Mouse (Mus musculus): ENCODE results near the gene Cox6b2. TPM values are rescaled to one million over a fixed set of nuclear protein-coding genes. Genes with fewer than 3 reads are reported as not detected.
"Not testable (repeated sequence)": the region's sequence is repeated elsewhere in the genome, so short reads cannot be mapped to it uniquely, and the experiment has no call there.

The Cox6b2 gene
- polyA plus RNA-seq (2011; ENCODE audit: insufficient read depth, insufficient read length, low read depth, missing spikeins), result 319 and 368 TPM in 2 replicates

DNA sequence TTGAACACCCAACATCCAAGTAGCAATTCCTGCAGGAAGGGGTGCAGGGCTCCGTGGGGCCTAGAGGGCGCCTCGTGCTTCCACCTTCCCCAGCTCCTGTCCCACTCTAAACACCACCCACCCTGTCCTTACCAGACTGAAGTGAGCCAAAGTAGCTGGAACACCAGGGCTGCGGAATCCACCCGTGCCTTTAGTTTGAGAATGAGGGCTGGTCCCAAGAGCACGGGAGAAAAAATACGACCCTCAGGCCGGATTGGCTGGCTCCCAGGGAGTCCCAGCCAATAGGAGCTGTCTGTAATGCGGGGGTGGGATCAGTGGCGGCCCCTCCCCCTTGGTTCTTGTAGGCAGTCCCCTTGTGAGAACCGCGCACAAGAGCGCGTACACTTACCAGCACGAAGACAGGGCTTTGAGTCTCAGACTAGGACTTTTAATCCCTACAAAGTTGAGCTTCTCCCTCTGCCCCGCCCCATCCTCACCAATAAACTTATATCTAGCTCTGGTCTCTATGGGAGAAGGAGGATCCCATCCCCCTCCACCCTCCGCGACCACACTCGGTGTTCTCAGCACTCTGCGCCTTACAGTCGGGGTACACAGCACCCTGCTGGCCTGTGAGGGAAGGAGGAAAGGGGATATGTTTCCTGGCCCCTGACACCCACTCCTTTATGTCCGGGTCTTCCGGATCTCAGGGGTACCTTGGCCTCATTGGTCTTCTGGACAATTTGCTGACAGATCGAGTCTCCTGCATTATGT lies at the start of gene Cox6b2:
Gene Cox6b2, minus strand, starts transcription at position 274 of the 750 bp plus-strand sequence.
- TF ChIP-seq POLR2A (IDR thresholded peaks at IDR 0.05; ENCODE audit: insufficient read depth, low read length), result peak; percentile 99
- TF ChIP-seq EP300 (IDR thresholded peaks at IDR 0.05; ENCODE audit: insufficient read depth, low read depth, low read length), result no peak
- no peaks in the 10 kb centered on the region for H3K4me1 ChIP-seq (ENCODE audit: control insufficient read depth, insufficient read depth, low read length)
- peak within 1 kb of the TSS; percentile 92 for H3K27ac ChIP-seq (ENCODE audit: insufficient read depth, low read length)

GRCm38 (mm10) chr7:4802247-4802646 lies 49.4 kb upstream of the Cox6b2 start:
- Histone ChIP-seq H3K4me3 (ENCODE audit: low read depth, low read length) (no peak overlapping the region), H3K9ac (ENCODE audit: low read depth, poor library complexity, severe bottlenecking) (no peak overlapping the region), H3K9me3 (replicated peaks; ENCODE audit: control insufficient read depth, insufficient read depth, low read length, poor library complexity, severe bottlenecking) (no peaks in the 10 kb centered on the region), H3K27me3 (ENCODE audit: control insufficient read depth, insufficient read depth, low read length, poor library complexity, severe bottlenecking) (no peaks in the 10 kb centered on the region), H3K4me1 (ENCODE audit: control insufficient read depth, insufficient read depth, low read length) (no peaks in the 10 kb centered on the region), H3K27ac (ENCODE audit: insufficient read depth, low read length) (no peak overlapping the region), H3K36me3 (ENCODE audit: control insufficient read depth, insufficient read depth, low read length, poor library complexity, severe bottlenecking) (peaks cover 42% of the 10 kb centered on the region)
- TF ChIP-seq POLR2A (IDR thresholded peaks at IDR 0.05; ENCODE audit: insufficient read depth, low read length) (no peak), CTCF (IDR thresholded peaks at IDR 0.05; ENCODE audit: low read depth, low read length) (no peak), EP300 (IDR thresholded peaks at IDR 0.05; ENCODE audit: insufficient read depth, low read depth, low read length) (no peak)

More for the DNA sequence above, at the start of gene Cox6b2:
- Histone ChIP-seq H3K4me3 (ENCODE audit: low read depth, low read length) (peak within 1 kb of the TSS; percentile 89), H3K9ac (ENCODE audit: low read depth, poor library complexity, severe bottlenecking) (peak within 1 kb of the TSS; percentile 89), H3K27me3 (ENCODE audit: control insufficient read depth, insufficient read depth, low read length, poor library complexity, severe bottlenecking) (no peaks in the 10 kb centered on the region), H3K9me3 (replicated peaks; ENCODE audit: control insufficient read depth, insufficient read depth, low read length, poor library complexity, severe bottlenecking) (no peaks in the 10 kb centered on the region), H3K36me3 (ENCODE audit: control insufficient read depth, insufficient read depth, low read length, poor library complexity, severe bottlenecking) (peaks cover 16% of the 10 kb centered on the region)

DNA sequence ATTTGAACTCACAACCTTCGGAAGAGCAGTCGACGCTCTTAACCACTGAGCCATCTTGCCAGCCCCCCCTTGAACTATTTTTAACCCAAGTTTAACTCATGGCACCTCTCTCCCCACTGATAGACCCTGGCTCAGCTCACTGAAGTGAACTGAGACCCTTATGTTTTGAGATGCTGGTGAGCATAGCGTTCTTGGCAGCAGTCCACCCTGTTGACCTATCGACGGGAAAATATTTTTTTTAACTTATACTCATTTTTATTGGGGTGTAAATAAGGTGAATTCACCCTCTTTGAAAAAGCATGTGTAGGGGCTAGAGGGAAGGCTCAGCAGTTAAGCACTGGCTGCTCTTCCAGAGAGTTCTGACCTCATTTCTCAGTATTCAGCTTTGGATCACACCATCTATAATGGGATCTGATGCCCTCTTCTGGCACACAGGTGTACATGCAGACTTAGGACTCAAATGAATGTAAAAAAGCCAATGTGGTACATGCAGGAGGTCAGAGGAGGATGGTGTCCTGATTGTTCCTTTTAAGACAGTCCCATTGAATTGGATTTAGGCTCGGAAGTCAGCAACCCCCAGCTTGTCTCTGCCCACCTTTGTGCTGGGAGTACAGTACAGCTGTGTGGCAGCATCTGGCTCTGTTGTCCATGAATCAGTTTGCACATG lies 43.0 kb upstream of the Cox6b2 start:
- Histone ChIP-seq H3K4me3 (ENCODE audit: low read depth, low read length) (no peak overlapping the region), H3K9me3 (replicated peaks; ENCODE audit: control insufficient read depth, insufficient read depth, low read length, poor library complexity, severe bottlenecking) (no peaks in the 10 kb centered on the region), H3K27ac (ENCODE audit: insufficient read depth, low read length) (peak overlapping the region; percentile 29; the same call in 1 of the 2 replicates), H3K4me1 (ENCODE audit: control insufficient read depth, insufficient read depth, low read length) (no peaks in the 10 kb centered on the region), H3K36me3 (ENCODE audit: control insufficient read depth, insufficient read depth, low read length, poor library complexity, severe bottlenecking) (peaks cover 45% of the 10 kb centered on the region), H3K9ac (ENCODE audit: low read depth, poor library complexity, severe bottlenecking) (no peak overlapping the region), H3K27me3 (ENCODE audit: control insufficient read depth, insufficient read depth, low read length, poor library complexity, severe bottlenecking) (no peaks in the 10 kb centered on the region)
- TF ChIP-seq POLR2A (IDR thresholded peaks at IDR 0.05; ENCODE audit: insufficient read depth, low read length), result no peak
- no peak for TF ChIP-seq EP300 (IDR thresholded peaks at IDR 0.05; ENCODE audit: insufficient read depth, low read depth, low read length)
- TF ChIP-seq CTCF (IDR thresholded peaks at IDR 0.05; ENCODE audit: low read depth, low read length), result peak; percentile 24

GRCm38 (mm10) chr7:4794631-4795168 lies 41.8 kb upstream of the Cox6b2 start:
- H3K9me3 ChIP-seq (replicated peaks; ENCODE audit: control insufficient read depth, insufficient read depth, low read length, poor library complexity, severe bottlenecking), result no peaks in the 10 kb centered on the region
- H3K27ac ChIP-seq (ENCODE audit: insufficient read depth, low read length), result peak overlapping the region; percentile 39; the same call in 1 of the 2 replicates
- peaks cover 45% of the 10 kb centered on the region for H3K36me3 ChIP-seq (ENCODE audit: control insufficient read depth, insufficient read depth, low read length, poor library complexity, severe bottlenecking)
- TF ChIP-seq POLR2A (IDR thresholded peaks at IDR 0.05; ENCODE audit: insufficient read depth, low read length) (no peak), CTCF (IDR thresholded peaks at IDR 0.05; ENCODE audit: low read depth, low read length) (no peak), EP300 (IDR thresholded peaks at IDR 0.05; ENCODE audit: insufficient read depth, low read depth, low read length) (no peak)
- H3K4me3 ChIP-seq (ENCODE audit: low read depth, low read length), result peak overlapping the region; percentile 99
- H3K9ac ChIP-seq (ENCODE audit: low read depth, poor library complexity, severe bottlenecking), result peak overlapping the region; percentile 98
- no peaks in the 10 kb centered on the region for H3K4me1 ChIP-seq (ENCODE audit: control insufficient read depth, insufficient read depth, low read length)
- no peaks in the 10 kb centered on the region for H3K27me3 ChIP-seq (ENCODE audit: control insufficient read depth, insufficient read depth, low read length, poor library complexity, severe bottlenecking)

GRCm38 (mm10) chr7:4793674-4794073 lies 40.8 kb upstream of the Cox6b2 start:
- H3K9ac ChIP-seq (ENCODE audit: low read depth, poor library complexity, severe bottlenecking), result peak overlapping the region; percentile 98
- H3K4me3 ChIP-seq (ENCODE audit: low read depth, low read length), result peak overlapping the region; percentile 99
- no peaks in the 10 kb centered on the region for H3K4me1 ChIP-seq (ENCODE audit: control insufficient read depth, insufficient read depth, low read length)
- peak overlapping the region; percentile 39 for H3K27ac ChIP-seq (ENCODE audit: insufficient read depth, low read length)
- H3K27me3 ChIP-seq (ENCODE audit: control insufficient read depth, insufficient read depth, low read length, poor library complexity, severe bottlenecking), result no peaks in the 10 kb centered on the region
- peaks cover 45% of the 10 kb centered on the region for H3K36me3 ChIP-seq (ENCODE audit: control insufficient read depth, insufficient read depth, low read length, poor library complexity, severe bottlenecking)
- no peak for TF ChIP-seq CTCF (IDR thresholded peaks at IDR 0.05; ENCODE audit: low read depth, low read length)
- no peak for TF ChIP-seq EP300 (IDR thresholded peaks at IDR 0.05; ENCODE audit: insufficient read depth, low read depth, low read length)
- no peak for TF ChIP-seq POLR2A (IDR thresholded peaks at IDR 0.05; ENCODE audit: insufficient read depth, low read length)
- H3K9me3 ChIP-seq (replicated peaks; ENCODE audit: control insufficient read depth, insufficient read depth, low read length, poor library complexity, severe bottlenecking), result no peaks in the 10 kb centered on the region

- not testable (repeated sequence) for H3K27me3 ChIP-seq (ENCODE audit: control insufficient read depth, insufficient read depth, low read length, poor library complexity, severe bottlenecking); H3K9me3 ChIP-seq (replicated peaks; ENCODE audit: control insufficient read depth, insufficient read depth, low read length, poor library complexity, severe bottlenecking); H3K4me1 ChIP-seq (ENCODE audit: control insufficient read depth, insufficient read depth, low read length)
- H3K27ac ChIP-seq (ENCODE audit: insufficient read depth, low read length), result peak overlapping the region; percentile 39
- peak overlapping the region; percentile 98 for H3K9ac ChIP-seq (ENCODE audit: low read depth, poor library complexity, severe bottlenecking)
- peaks cover 45% of the 10 kb centered on the region for H3K36me3 ChIP-seq (ENCODE audit: control insufficient read depth, insufficient read depth, low read length, poor library complexity, severe bottlenecking)
- H3K4me3 ChIP-seq (ENCODE audit: low read depth, low read length), result peak overlapping the region; percentile 99
Measured at GRCm38 (mm10) chr7:4793248-4793647, 40.4 kb upstream of the Cox6b2 start.

Data from ES-Bruce4 (cell line).